Mouse (Mus musculus) embryonic stem cell, embryonic (primary cell): Measurements from ENCODE around the gene Gm5089.

Experiments used
- CTCF ChIA-PET, 4 experiments: fragments of 300-600 bp in 2 of 4; fragments of 350-600 bp in 2 of 4; sonication (Branson Sonifier 250); formaldehyde crosslinking; loops; one replicate each; lab custom pipeline; 2022; ENCODE audit warnings: inconsistent platforms in 2 of 4; lab: Charles Lee
- POLR2A ChIA-PET, 4 experiments: fragments of 300-600 bp in 2 of 4; fragments of 350-600 bp in 2 of 4; sonication (Branson Sonifier 250); formaldehyde crosslinking; loops; one replicate each; lab custom pipeline; 2022; ENCODE audit warnings: antibody characterized with exemption in 4 of 4, inconsistent platforms in 1 of 4; lab: Charles Lee

Gene Gm5089

GRCm38 (mm10) chr14:122399906-122400305 is 51.0 kb downstream of the Gm5089 start:
- ChIA-PET CTCF (interaction anchor here in 1 of 4 experiments (0.6 kb wide), 1 partner anchor 513 kb away, joined by 4 read pairs; no protein-coding TSS in a partner anchor), POLR2A (interaction anchor here in 3 of 4 experiments (0.5 to 8.4 kb wide), 12 partner anchors 10 to 169 kb away, joined by 3 to 46 read pairs (median 4); partner anchors contain the start of gene Zic5 (in 1 of the 3))

DNA sequence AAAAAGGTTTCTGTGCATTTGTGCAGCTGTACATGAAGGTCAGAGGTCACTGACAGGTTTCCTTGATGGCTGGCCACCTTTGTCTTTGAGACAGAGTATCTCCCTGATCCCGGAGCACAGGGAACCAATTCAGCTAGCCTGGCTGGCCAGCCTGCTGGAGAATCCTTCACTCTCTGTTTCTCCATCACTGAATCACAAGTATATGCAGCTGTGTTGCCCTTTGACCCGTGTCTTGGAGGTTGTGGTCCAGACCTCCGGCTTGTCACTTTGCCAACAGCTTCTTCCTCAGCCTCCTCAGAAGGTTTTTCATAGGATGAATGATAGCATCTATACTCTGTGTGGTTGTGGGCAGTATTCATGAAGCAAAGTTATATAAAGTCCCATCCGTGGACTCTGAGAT is 52.2 kb downstream of the Gm5089 start:
- CTCF ChIA-PET = interaction anchor here in 2 of 4 experiments (0.6 kb wide), 2 partner anchors 59 to 176 kb away, joined by 3 read pairs; no protein-coding TSS in a partner anchor
- POLR2A ChIA-PET = interaction anchor here in 3 of 4 experiments (0.6 to 8.4 kb wide), 14 partner anchors 9 to 151 kb away, joined by 3 to 46 read pairs (median 4); partner anchors contain the start of genes Zic2 (in 1 of the 3) and Zic5 (in 1 of the 3)

DNA sequence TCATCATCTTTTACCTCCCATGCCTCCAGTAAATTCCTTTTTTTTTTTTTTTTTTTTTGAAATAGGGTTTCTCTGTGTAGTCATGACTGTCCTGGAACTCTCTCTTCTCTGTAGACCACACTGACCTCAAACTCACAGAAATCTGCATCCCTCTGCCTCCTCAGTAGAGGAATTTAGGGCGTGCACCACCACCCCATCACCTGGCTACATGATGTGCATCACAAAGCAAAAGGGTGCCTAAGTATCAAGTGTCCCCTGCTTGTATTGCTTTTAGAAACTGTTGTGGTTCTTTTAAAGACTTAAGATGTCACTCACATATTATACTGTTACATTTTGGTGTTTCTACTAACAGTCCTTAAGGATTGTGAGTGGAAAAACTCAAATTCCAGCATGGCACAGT is 57.8 kb downstream of the Gm5089 start:
- POLR2A ChIA-PET = interaction anchor here in 3 of 4 experiments (0.6 to 4.1 kb wide), 17 partner anchors 10 to 125 kb away, joined by 3 to 28 read pairs (median 6); partner anchors contain the start of gene Zic5 (in 1 of the 3)
- CTCF ChIA-PET = interaction anchor here in 1 of 4 experiments (0.6 kb wide), 1 partner anchor 483 kb away, joined by 7 read pairs; no protein-coding TSS in a partner anchor

DNA sequence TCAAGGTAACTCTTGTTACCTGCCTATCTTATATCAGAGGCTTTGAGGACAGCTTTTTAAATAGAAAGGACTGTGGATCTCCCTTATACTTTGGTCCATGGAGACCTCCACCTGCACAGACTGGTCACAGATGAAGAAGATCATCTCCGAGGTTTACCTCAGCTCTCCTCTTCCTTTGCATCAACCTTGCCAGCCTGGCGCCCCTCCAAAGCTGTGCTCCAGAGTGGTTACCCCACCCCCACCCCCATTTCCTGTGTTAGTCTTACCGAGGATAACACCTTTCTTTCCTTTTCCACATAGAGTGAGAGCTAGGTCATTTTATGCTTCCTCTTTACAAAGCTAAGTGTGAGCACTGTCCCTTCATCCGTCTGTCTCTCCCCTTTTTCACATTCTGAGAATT is 60.0 kb downstream of the Gm5089 start:
- ChIA-PET CTCF (interaction anchor here in 1 of 4 experiments (0.6 kb wide), 1 partner anchor 133 kb away, joined by 6 read pairs; no protein-coding TSS in a partner anchor), POLR2A (interaction anchor here in 3 of 4 experiments (0.8 to 4.1 kb wide), 6 partner anchors 8 to 43 kb away, joined by 3 to 28 read pairs (median 10); no protein-coding TSS in a partner anchor)

- ChIA-PET CTCF (no interaction called here), POLR2A (interaction anchor here in 3 of 4 experiments (0.7 to 3.0 kb wide), 11 partner anchors 9 to 159 kb away, joined by 3 to 11 read pairs (median 4); no protein-coding TSS in a partner anchor)
These were observed 61.1 kb downstream of the Gm5089 start for GRCm38 (mm10) chr14:122389684-122390370.

DNA sequence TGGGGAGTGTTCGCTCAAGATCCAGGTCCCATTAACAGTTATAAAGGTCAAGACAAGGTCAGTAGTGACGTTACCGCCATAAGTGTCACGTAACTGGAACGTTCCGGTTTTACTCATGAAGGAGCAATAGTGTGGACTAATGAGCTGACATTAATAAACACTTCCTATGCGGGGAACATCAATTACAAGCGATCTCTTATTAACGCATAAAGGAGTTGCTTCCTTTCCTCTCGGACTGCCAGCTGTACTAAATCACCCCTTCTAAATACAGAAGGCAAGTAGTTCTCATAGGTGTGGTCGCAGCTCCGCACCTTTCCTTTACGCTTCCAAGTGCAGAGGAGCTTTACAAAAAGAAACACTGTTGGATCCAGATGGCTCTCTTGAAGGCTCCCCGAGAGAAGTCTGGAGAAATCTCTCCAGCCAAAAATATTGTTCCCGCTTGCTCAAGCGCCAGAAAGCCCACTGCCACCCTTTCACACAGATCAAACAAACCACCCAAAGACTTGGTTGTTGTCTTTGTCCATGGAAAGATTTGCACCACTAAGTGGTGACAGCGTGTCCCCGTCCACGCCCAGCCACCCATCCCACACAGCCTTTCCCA is 62.4 kb downstream of the Gm5089 start:
- ChIA-PET POLR2A (interaction anchor here (0.5 to 3.0 kb wide), 20 partner anchors 10 to 524 kb away, joined by 3 to 11 read pairs (median 5); partner anchors contain the start of genes Gm10837 (in 1 of the 4), Zic2 (in 1 of the 4) and Zic5 (in 1 of the 4)), CTCF (interaction anchor here in 1 of 4 experiments (0.9 to 1.0 kb wide), 2 partner anchors 12 to 165 kb away, joined by 3 to 4 read pairs; no protein-coding TSS in a partner anchor)

GRCm38 (mm10) chr14:122387781-122388180 is 63.1 kb downstream of the Gm5089 start:
- ChIA-PET POLR2A (interaction anchor here (0.9 to 2.0 kb wide), 10 partner anchors 24 to 89 kb away, joined by 3 to 11 read pairs (median 5); partner anchors contain the start of genes Zic2 (in 1 of the 4) and Zic5 (in 1 of the 4)), CTCF (no interaction called here)

- CTCF ChIA-PET = no interaction called here
These were observed 64.4 kb downstream of the Gm5089 start for GRCm38 (mm10) chr14:122386281-122387130.

GRCm38 (mm10) chr14:122385758-122386157 is 65.2 kb downstream of the Gm5089 start:
- POLR2A ChIA-PET = interaction anchor here in 2 of 4 experiments (0.7 to 1.0 kb wide), 3 partner anchors 8 to 223 kb away, joined by 3 to 4 read pairs (median 4); no protein-coding TSS in a partner anchor
- CTCF ChIA-PET = no interaction called here

More at GRCm38 (mm10) chr14:122386281-122387130, 64.4 kb downstream of the Gm5089 start:
- POLR2A ChIA-PET = interaction anchor here in 1 of 4 experiments (1.0 kb wide), 2 partner anchors 9 to 90 kb away, joined by 4 to 5 read pairs; no protein-coding TSS in a partner anchor

DNA sequence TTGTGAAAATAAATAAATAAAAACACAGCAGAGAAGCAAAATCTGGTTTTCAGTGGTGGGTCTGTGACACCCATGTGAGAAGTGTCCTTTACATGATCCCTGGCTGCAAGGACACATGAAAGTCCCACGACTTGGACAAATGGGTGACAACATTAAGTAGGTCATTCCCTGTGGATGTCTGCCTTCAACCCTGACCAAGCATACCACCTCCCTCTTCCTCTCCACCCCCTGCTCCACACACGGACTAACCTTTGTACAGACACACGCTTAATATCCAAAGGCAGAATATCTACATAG is 65.7 kb downstream of the Gm5089 start:
- ChIA-PET POLR2A (interaction anchor here in 2 of 4 experiments (0.7 kb wide), 2 partner anchors 105 to 222 kb away, joined by 3 to 4 read pairs; no protein-coding TSS in a partner anchor), CTCF (no interaction called here)
